Mouse (Mus musculus) embryonic facial prominence, embryonic 15.5 days (tissue): Measurements from ENCODE around the gene Tbx15. TPM values are rescaled to one million over a fixed set of nuclear protein-coding genes. Genes with fewer than 3 reads are reported as not detected.

ENCODE experiments used
- ATAC-seq: fragments of 200-750 bp; cut with Nextera tagmentation; 2 replicates; pipeline ENCODE4 v1.8.0; 2017; ENCODE audit warnings: low read depth, moderate TSS enrichment; ENCODE audit not compliant: insufficient number of reproducible peaks, low FRiP score, low TSS enrichment
- H3K27ac ChIP-seq: fragments of 300-500 bp; sonication (generic); replicated peaks from 2 replicates; pipeline ENCODE4 v1.5.1; 2015; ENCODE audit warnings: mild to moderate bottlenecking, inconsistent platforms
- H3K27me3 ChIP-seq: fragments of 300-500 bp; sonication (generic); 2 replicates; pipeline ENCODE4 v1.6.1; 2015; ENCODE audit warnings: inconsistent platforms
- H3K36me3 ChIP-seq: fragments of 300-500 bp; sonication (generic); 2 replicates; pipeline ENCODE4 v1.6.1; 2015; ENCODE audit warnings: mild to moderate bottlenecking, inconsistent platforms
- H3K4me1 ChIP-seq: fragments of 300-500 bp; sonication (generic); 2 replicates; pipeline ENCODE4 v1.6.1; 2015; ENCODE audit warnings: inconsistent platforms
- H3K4me2 ChIP-seq: fragments of 300-500 bp; sonication (generic); replicated peaks from 2 replicates; pipeline ENCODE4 v1.6.1; 2015; ENCODE audit warnings: mild to moderate bottlenecking, inconsistent platforms
- H3K4me3 ChIP-seq: fragments of 300-500 bp; sonication (generic); replicated peaks from 2 replicates; pipeline ENCODE4 v1.5.1; 2015; ENCODE audit warnings: mild to moderate bottlenecking, inconsistent platforms
- H3K9ac ChIP-seq: fragments of 300-500 bp; sonication (generic); 2 replicates; pipeline ENCODE4 v1.6.1; 2015; ENCODE audit warnings: inconsistent platforms
- H3K9me3 ChIP-seq: fragments of 300-500 bp; sonication (generic); replicated peaks from 2 replicates; pipeline ENCODE4 v1.6.1; 2016; ENCODE audit warnings: inconsistent platforms
- WGBS: fragments of 180-500 bp; shearing (Covaris S2); methylation state at CpG from one replicate; pipeline ENCODE4 v1.1.7; 2015; 5-methylcytosine and 5-hydroxymethylcytosine counted together
- polyA plus RNA-seq: library from polyadenylated mRNA; unstranded; fragments of >200 nt; fragmentation: Nextera tagmentation; extraction: Ambion mirVana; gene quantifications from 2 replicates; pipeline ENCODE4 v1.2.1, GENCODE M21; 2015

Tbx15 gene
- polyA plus RNA-seq, 1 experiment from 2014 or later: 25.9 TPM

GRCm38 (mm10) chr3:99257586-99258577, 17.7 kb downstream of the Tbx15 start:
- peak overlapping the region; percentile 62; the same call in 1 of the 2 replicates for H3K9ac ChIP-seq
- peaks cover 16% of the 10 kb centered on the region for H3K4me1 ChIP-seq
- peak overlapping the region; percentile 59 for H3K4me3 ChIP-seq
- ATAC-seq: no peak
- 19% methylated on average over 29 of the region's 29 CpGs for WGBS
- H3K4me2 ChIP-seq: peak overlapping the region; percentile 43
- peak overlapping the region; percentile 93 for H3K27ac ChIP-seq
- peaks cover 76% of the 10 kb centered on the region for H3K27me3 ChIP-seq
- H3K9me3 ChIP-seq: no peaks in the 10 kb centered on the region
- H3K36me3 ChIP-seq: no peaks in the 10 kb centered on the region

DNA sequence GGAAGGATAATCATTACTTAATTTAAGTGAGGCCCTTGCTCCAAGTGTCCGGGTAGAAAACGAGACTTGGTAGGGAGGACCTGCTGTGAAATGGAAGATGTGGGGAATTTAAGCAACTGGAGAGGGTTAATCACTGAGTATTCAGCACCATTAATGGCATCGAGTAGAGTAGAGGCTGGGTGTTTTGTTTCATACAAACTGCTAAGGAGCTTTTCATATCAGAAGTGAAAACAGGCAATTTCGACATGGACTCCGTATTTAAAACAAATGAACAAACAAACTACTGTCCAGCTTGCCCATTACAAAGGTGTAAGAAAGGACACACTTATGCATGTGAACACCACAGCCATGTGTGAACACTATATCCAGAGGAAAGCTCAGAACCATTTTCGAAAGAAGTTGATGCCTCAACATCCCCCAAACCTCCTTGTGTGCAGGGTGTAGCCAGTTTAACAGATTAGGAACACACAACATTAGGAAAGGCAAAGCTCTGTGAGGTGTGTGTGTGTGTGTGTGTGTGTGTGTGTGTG, 19.6 kb downstream of the Tbx15 start:
- Histone ChIP-seq H3K9me3 (no peaks in the 10 kb centered on the region), H3K27ac (no peak overlapping the region), H3K4me2 (peak overlapping the region; percentile 25; the same call in 1 of the 2 replicates), H3K9ac (no peak overlapping the region), H3K4me3 (peak overlapping the region; percentile 5; the same call in 1 of the 2 replicates), H3K36me3 (no peaks in the 10 kb centered on the region), H3K27me3 (peaks cover 87% of the 10 kb centered on the region), H3K4me1 (peaks cover 8% of the 10 kb centered on the region; the same call in 1 of the 2 replicates)
- ATAC-seq: no peak
- 19% methylated on average over 6 of the region's 6 CpGs for WGBS

DNA sequence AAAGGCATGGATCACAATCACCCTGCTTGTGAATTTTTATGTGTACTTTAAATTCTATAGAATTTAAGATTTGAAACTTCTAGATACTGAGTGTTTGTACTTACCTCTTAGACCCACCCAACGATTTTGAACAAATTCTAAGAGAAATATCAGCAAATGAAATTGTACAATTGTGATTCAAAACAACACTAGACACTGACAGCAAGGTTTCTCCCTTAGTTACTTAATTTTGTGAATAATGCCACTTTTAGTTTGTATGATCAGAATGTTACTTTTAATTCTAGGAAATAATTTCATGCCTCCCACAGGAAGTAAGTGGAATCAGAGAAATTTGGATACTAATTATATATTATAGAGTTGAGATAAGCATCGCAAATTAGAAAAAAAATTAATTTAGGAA, 20.2 kb downstream of the Tbx15 start:
- Histone ChIP-seq H3K36me3 (no peaks in the 10 kb centered on the region), H3K4me1 (peaks cover 8% of the 10 kb centered on the region; the same call in 1 of the 2 replicates), H3K4me3 (no peak overlapping the region), H3K9me3 (no peaks in the 10 kb centered on the region), H3K27ac (no peak overlapping the region), H3K4me2 (0 out of 2 replicates have a peak overlapping the region, but pooled peaks have one; percentile 25), H3K27me3 (peaks cover 86% of the 10 kb centered on the region), H3K9ac (no peak overlapping the region)
- no peak for ATAC-seq
- 36% methylated on average over 2 of the region's 2 CpGs for WGBS

- no peaks in the 10 kb centered on the region for H3K36me3 ChIP-seq
- 7% methylated on average over 18 of the region's 18 CpGs for WGBS
- peaks cover 8% of the 10 kb centered on the region; the same call in 1 of the 2 replicates for H3K4me1 ChIP-seq
- 0 out of 2 replicates have a peak, but pooled peaks cover 4% of the 10 kb centered on the region for H3K9me3 ChIP-seq
- peak overlapping the region; percentile 25 for H3K4me3 ChIP-seq
- 0 out of 2 replicates have a peak overlapping the region, but pooled peaks have one; percentile 18 for H3K9ac ChIP-seq
- ATAC-seq: 0 out of 2 replicates have a peak, but pooled peaks have one; percentile 49
- H3K4me2 ChIP-seq: peak overlapping the region; percentile 38
- peaks cover 82% of the 10 kb centered on the region for H3K27me3 ChIP-seq
- peak overlapping the region; percentile 66 for H3K27ac ChIP-seq
These were observed 21.2 kb downstream of the Tbx15 start for GRCm38 (mm10) chr3:99261371-99261791.

DNA sequence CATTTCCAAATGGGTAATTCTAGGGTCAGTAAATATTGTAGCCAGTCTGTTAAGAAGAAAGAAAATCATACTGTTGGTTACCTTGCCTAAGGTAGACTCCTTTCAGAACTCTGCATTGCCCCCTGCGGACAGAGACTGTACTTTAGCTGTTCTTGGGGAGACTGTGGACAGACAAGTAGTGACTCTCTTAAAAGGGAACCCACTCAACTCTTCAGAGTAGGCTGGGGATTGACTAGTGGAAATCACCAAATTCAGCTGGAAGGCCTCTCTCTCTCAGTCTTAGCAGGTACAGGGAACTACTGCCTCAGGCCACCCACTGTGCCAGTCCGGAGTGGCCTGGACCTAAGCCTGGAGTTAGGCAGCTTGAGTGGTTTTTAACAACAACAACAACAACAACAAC, 21.8 kb downstream of the Tbx15 start:
- H3K4me2 ChIP-seq: peak overlapping the region; percentile 38
- 31% methylated on average over 2 of the region's 2 CpGs for WGBS
- H3K9ac ChIP-seq: no peak overlapping the region
- H3K27me3 ChIP-seq: peaks cover 76% of the 10 kb centered on the region
- no peaks in the 10 kb centered on the region for H3K36me3 ChIP-seq
- peaks cover 8% of the 10 kb centered on the region; the same call in 1 of the 2 replicates for H3K4me1 ChIP-seq
- no peak for ATAC-seq
- H3K27ac ChIP-seq: peak overlapping the region; percentile 66
- peak overlapping the region; percentile 25; the same call in 1 of the 2 replicates for H3K4me3 ChIP-seq
- 0 out of 2 replicates have a peak, but pooled peaks cover 4% of the 10 kb centered on the region for H3K9me3 ChIP-seq

GRCm38 (mm10) chr3:99263471-99263903, 23.3 kb downstream of the Tbx15 start:
- Histone ChIP-seq H3K4me1 (peaks cover 8% of the 10 kb centered on the region; the same call in 1 of the 2 replicates), H3K27me3 (peaks cover 61% of the 10 kb centered on the region), H3K36me3 (no peaks in the 10 kb centered on the region), H3K4me2 (no peak overlapping the region), H3K9me3 (0 out of 2 replicates have a peak, but pooled peaks cover 4% of the 10 kb centered on the region), H3K9ac (no peak overlapping the region), H3K4me3 (no peak overlapping the region), H3K27ac (no peak overlapping the region)
- WGBS: 31% methylated on average over 9 of the region's 9 CpGs
- ATAC-seq: no peak

GRCm38 (mm10) chr3:99264695-99265094, 24.5 kb downstream of the Tbx15 start:
- no peak overlapping the region for H3K9ac ChIP-seq
- no peak overlapping the region for H3K4me2 ChIP-seq
- no peaks in the 10 kb centered on the region for H3K36me3 ChIP-seq
- H3K9me3 ChIP-seq: 0 out of 2 replicates have a peak, but pooled peaks cover 4% of the 10 kb centered on the region
- peaks cover 8% of the 10 kb centered on the region; the same call in 1 of the 2 replicates for H3K4me1 ChIP-seq
- ATAC-seq: no peak
- H3K4me3 ChIP-seq: no peak overlapping the region
- WGBS: 27% methylated on average over 7 of the region's 7 CpGs
- peaks cover 52% of the 10 kb centered on the region for H3K27me3 ChIP-seq
- no peak overlapping the region for H3K27ac ChIP-seq

DNA sequence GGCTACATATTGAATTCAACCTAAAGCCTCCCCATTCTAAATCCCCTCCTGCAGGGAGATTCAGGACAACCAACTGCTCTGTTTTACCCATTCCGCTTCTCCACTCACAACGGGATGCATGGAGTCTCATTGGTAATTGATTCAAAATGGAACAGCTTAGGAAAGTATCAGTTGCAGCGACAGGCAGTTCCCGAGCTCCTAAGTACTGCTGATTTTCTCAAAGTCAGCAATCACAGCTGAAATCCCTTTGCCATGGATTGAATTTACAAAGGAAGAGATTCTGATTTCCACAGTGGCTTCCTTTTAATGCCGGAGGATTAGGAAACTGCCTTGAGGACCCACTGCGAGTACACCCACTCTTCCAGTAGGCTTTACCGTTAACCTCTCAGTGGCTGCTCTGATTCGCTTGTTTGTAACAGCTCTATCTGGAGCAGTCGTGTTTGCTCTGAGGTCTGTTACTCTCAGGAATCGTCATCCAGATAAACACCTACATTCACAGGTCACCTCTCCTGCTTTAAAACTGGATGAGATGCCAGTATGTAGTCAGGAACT, 26.6 kb downstream of the Tbx15 start:
- Histone ChIP-seq H3K4me1 (0 out of 2 replicates have a peak, but pooled peaks cover under 1% of the 10 kb centered on the region), H3K9ac (no peak overlapping the region), H3K27me3 (peaks cover 36% of the 10 kb centered on the region), H3K4me2 (no peak overlapping the region; the same call in 1 of the 2 replicates), H3K36me3 (no peaks in the 10 kb centered on the region), H3K27ac (0 out of 2 replicates have a peak overlapping the region, but pooled peaks have one; percentile 44), H3K4me3 (no peak overlapping the region), H3K9me3 (0 out of 2 replicates have a peak, but pooled peaks cover 4% of the 10 kb centered on the region)
- 15% methylated on average over 10 of the region's 10 CpGs for WGBS
- ATAC-seq: peak; percentile 34; the same call in 1 of the 2 replicates

GRCm38 (mm10) chr3:99277973-99278580, 37.9 kb downstream of the Tbx15 start:
- Histone ChIP-seq H3K4me1 (no peaks in the 10 kb centered on the region), H3K27ac (no peak overlapping the region), H3K36me3 (no peaks in the 10 kb centered on the region), H3K27me3 (no peaks in the 10 kb centered on the region), H3K4me3 (no peak overlapping the region), H3K4me2 (no peak overlapping the region), H3K9ac (no peak overlapping the region), H3K9me3 (no peaks in the 10 kb centered on the region)
- 40% methylated on average over 12 of the region's 12 CpGs for WGBS
- ATAC-seq: no peak

DNA sequence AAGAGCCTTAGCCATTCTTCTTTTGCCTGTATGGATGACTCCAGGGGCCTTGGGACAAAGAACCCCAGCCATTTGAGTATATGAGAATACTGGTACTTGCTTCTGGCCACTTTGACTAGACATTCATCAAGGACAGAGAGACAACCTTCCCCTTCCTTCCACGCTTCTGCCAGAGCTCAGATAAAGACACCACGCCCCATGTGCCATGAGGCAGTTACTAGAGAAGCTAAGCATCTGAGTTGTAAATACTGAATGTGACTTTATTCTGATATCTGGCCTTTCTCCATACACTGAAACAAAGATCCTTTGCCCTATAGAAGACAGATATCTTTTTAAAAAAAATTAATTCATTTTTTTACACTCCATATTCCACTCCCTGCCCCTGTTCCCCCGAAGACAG, 39.5 kb downstream of the Tbx15 start:
- no peaks in the 10 kb centered on the region for H3K36me3 ChIP-seq
- no peak overlapping the region for H3K27ac ChIP-seq
- H3K9me3 ChIP-seq: no peaks in the 10 kb centered on the region
- 84% methylated on average over 3 of the region's 3 CpGs for WGBS
- ATAC-seq: no peak
- no peaks in the 10 kb centered on the region for H3K27me3 ChIP-seq
- H3K4me2 ChIP-seq: no peak overlapping the region
- no peak overlapping the region for H3K4me3 ChIP-seq
- no peaks in the 10 kb centered on the region for H3K4me1 ChIP-seq
- H3K9ac ChIP-seq: no peak overlapping the region
